In genomic region chr9:63742887-63743660, GRCm38 (mm10) we compare ENCODE assay signal across 10 mouse cellular contexts. TPM values are rescaled to one million over a fixed set of nuclear protein-coding genes. Genes with fewer than 3 reads are reported as not detected.
DNase-seq lines count a peak whose midpoint lies in the region; ATAC-seq and TF ChIP-seq lines count a peak whose summit lies in the region.
"Had no signal": no experiment of that assay in that cellular context is flagged by ENCODE, and none has a peak within 500 bp of the region (broad histone marks: within the 10 kb centered on the region; RNA-seq: fewer than 3 reads in every experiment).

No protein-coding gene starts in this region.

- TF ChIP-seq POLR2A in MEL (IDR thresholded peaks at IDR 0.05; ENCODE audit: control insufficient read depth in 1 of 2, insufficient read depth in 1 of 2, low read depth in 1 of 2, low read length in 2 of 2, poor library complexity in 1 of 2) = no peak

- H3K27me3 ChIP-seq in MEL (ENCODE audit: control insufficient read depth in 1 of 2, insufficient read depth in 2 of 2, low read length in 2 of 2) = no peaks in the 10 kb centered on the region
- H3K27me3 ChIP-seq in limb, embryonic 10.5 days (ENCODE audit: low read depth, poor library complexity, severe bottlenecking) = no peaks in the 10 kb centered on the region

- DNase-seq in heart, adult 11 months = peak; percentile 90
- DNase-seq in heart, adult 18-20 months = no peak
- peak; percentile 72 to 89 for DNase-seq in left cerebral cortex, postnatal 25 days (ENCODE audit: low spot score in 2 of 2)
- DNase-seq in left cerebral cortex, postnatal 4 days = no peak
- no peak for DNase-seq in MEL (ENCODE audit: low read depth, low spot score)
- no peak for DNase-seq in limb, embryonic 10.5 days (ENCODE audit: low spot score)
- DNase-seq in adrenal gland, postnatal 36 days = no peak
- DNase-seq: adrenal gland, postnatal 25 days; gastrocnemius, postnatal 36 days had no signal

- no peaks in the 10 kb centered on the region for H3K9me3 ChIP-seq in MEL (replicated peaks; ENCODE audit: insufficient read depth, low read length)
- H3K9me3 ChIP-seq in limb, embryonic 10.5 days (replicated peaks) = no peaks in the 10 kb centered on the region

- no peak for ATAC-seq in megakaryocyte progenitor cell, adult 5-6 weeks (replicated peaks; ENCODE audit: poor library complexity)

- no peak overlapping the region for H3K4me3 ChIP-seq in MEL (ENCODE audit: control insufficient read depth in 1 of 2, insufficient read depth in 1 of 2, low read depth in 2 of 2, low read length in 2 of 2)
- no peak overlapping the region for H3K4me3 ChIP-seq in limb, embryonic 10.5 days

- peak overlapping the region; percentile 44 for H3K27ac ChIP-seq in MEL (ENCODE audit: control insufficient read depth, low read depth, low read length)
- H3K27ac ChIP-seq in limb, embryonic 10.5 days = 0 out of 2 replicates have a peak overlapping the region, but pooled peaks have one; percentile 32

- peaks cover 0 to 75% of the 10 kb centered on the region in 2 experiments; a peak in 2 of 4 replicates for H3K36me3 ChIP-seq in MEL (ENCODE audit: control insufficient read depth in 1 of 2, insufficient read depth in 2 of 2, low read length in 2 of 2)
- H3K36me3 ChIP-seq in limb, embryonic 10.5 days = peaks cover 34% of the 10 kb centered on the region

- TF ChIP-seq RAD21 in MEL (IDR thresholded peaks at IDR 0.05; ENCODE audit: low read depth, low read length) = no peak

- TF ChIP-seq EP300 in MEL (IDR thresholded peaks at IDR 0.05; ENCODE audit: low read depth in 1 of 2, low read length in 2 of 2) = no peak

- no peak for TF ChIP-seq CTCF in MEL (IDR thresholded peaks at IDR 0.05 in 2 of 3, conservative IDR thresholded peaks at IDR 0.05 in 1 of 3; ENCODE audit: control insufficient read depth in 1 of 3, insufficient read depth in 1 of 3, low read depth in 2 of 3, low read length in 3 of 3, poor library complexity in 1 of 3, severe bottlenecking in 1 of 3)

- no peak overlapping the region for H3K9ac ChIP-seq in MEL (ENCODE audit: control insufficient read depth, low read depth, low read length, poor library complexity, severe bottlenecking)

- peaks cover 4% of the 10 kb centered on the region; the same call in 1 of the 2 replicates for H3K79me2 ChIP-seq in MEL (ENCODE audit: control insufficient read depth, insufficient read depth, low read length, poor library complexity)

- 74% methylated on average over 13 of the region's 13 CpGs for WGBS in limb, embryonic 10.5 days

- H3K4me1 ChIP-seq in MEL (ENCODE audit: control insufficient read depth in 1 of 2, insufficient read depth in 2 of 2, low read length in 2 of 2) = peaks cover 37 to 75% of the 10 kb centered on the region in 2 experiments
- H3K4me1 ChIP-seq in limb, embryonic 10.5 days = peaks cover 86% of the 10 kb centered on the region

- intact Hi-C loops in left cerebral cortex, postnatal 25 days (cut with DNase I) = loop anchor here (5.0 kb wide), 1 partner anchor 94 kb away; no protein-coding TSS in a partner anchor
- intact Hi-C loops in left cerebral cortex, postnatal 4 days (cut with DNase I) = no loop called here

TF ChIP-seq in MEL, 35 proteins besides CTCF, POLR2A, EP300 and RAD21:
- TF ChIP-seq POLR2AphosphoS5 (IDR thresholded peaks at IDR 0.05; ENCODE audit: borderline replicate concordance, low read depth, low read length) (no peak), SIN3A (IDR thresholded peaks at IDR 0.05; ENCODE audit: low read length) (no peak), CHD1 (IDR thresholded peaks at IDR 0.05; ENCODE audit: low read depth, low read length) (no peak), MEF2A (IDR thresholded peaks at IDR 0.05; ENCODE audit: extremely low read depth, insufficient replicate concordance, low read depth, low read length, poor library complexity, severe bottlenecking) (no peak), JUND (IDR thresholded peaks at IDR 0.05; ENCODE audit: low read depth, low read length) (no peak), NRF1 (IDR thresholded peaks at IDR 0.05; ENCODE audit: insufficient read depth, low read depth, low read length, poor library complexity, severe bottlenecking) (no peak), ETS1 (IDR thresholded peaks at IDR 0.05; ENCODE audit: low read depth, low read length) (no peak), RCOR1 (IDR thresholded peaks at IDR 0.05; ENCODE audit: low read depth, low read length) (no peak), USF2 (IDR thresholded peaks at IDR 0.05; ENCODE audit: borderline replicate concordance in 1 of 2, insufficient read depth in 1 of 2, low read depth in 1 of 2, low read length in 2 of 2) (no peak), MAFK (IDR thresholded peaks at IDR 0.05; ENCODE audit: borderline replicate concordance, low read depth, low read length) (no peak)

RNA-seq across cellular contexts. Expression of gene Smad3, which starts 14.7 kb away (rescaled TPM):
- 10 to 100 TPM in 1 of 2 experiments, 1 to 10 TPM in 1; 9.1 to 10.3 TPM for total RNA-seq in heart, adult 18-20 months (2021)
- total RNA-seq in left cerebral cortex, postnatal 25 days (2021) = 10 to 100 TPM; 55.3 to 67.5 TPM
- 10 to 100 TPM; 16.0 to 20.4 TPM for total RNA-seq in left cerebral cortex, postnatal 4 days (2021)
- 7.1 and 7.5 TPM in 2 replicates for total RNA-seq in MEL (2012; rRNA removed)
- 10 to 100 TPM in 1 of 2 experiments, not detected in 1; 10.2 TPM for polyA plus RNA-seq in MEL (2012; ENCODE audit: insufficient read depth in 1 of 2, insufficient read length in 2 of 2, low read depth in 1 of 2, low replicate concordance in 2 of 2, missing spikeins in 1 of 2)
- 27.1 and 27.7 TPM in 2 replicates for polyA plus RNA-seq in limb, embryonic 10.5 days (2016; fragmentation: Nextera tagmentation; extraction: Ambion mirVana)
- 12.6 and 14.4 TPM in 2 replicates for total RNA-seq in megakaryocyte progenitor cell, adult 5-6 weeks (2015)
- 16.7 and 16.8 TPM in 2 replicates for total RNA-seq in megakaryocyte progenitor cell, adult 5-6 weeks (2017)
- 10 to 100 TPM; 28.6 to 48.3 TPM for total RNA-seq in adrenal gland, postnatal 36 days (2021)

Comparison
In these comparisons a context has a peak if more than half of its experiments do, and no peak if none do; other contexts are left out.
1. DNase-seq: peak in heart, adult 11 months (single experiment) and left cerebral cortex, postnatal 25 days (2 of 2); none in heart, adult 18-20 months (0 of 2), left cerebral cortex, postnatal 4 days (single experiment), MEL (single experiment), limb, embryonic 10.5 days (single experiment) and adrenal gland, postnatal 36 days (0 of 2).